Mouse (Mus musculus) kidney, adult 2 months (tissue): Measurements from ENCODE around the gene Hipk2. TPM values are rescaled to one million over a fixed set of nuclear protein-coding genes. Genes with fewer than 3 reads are reported as not detected.

ENCODE experiments used
- DNase-seq: peaks from one replicate; pipeline ENCODE4 v3.0.0; 2021
- H3K27ac ChIP-seq: fragments of 200-500 bp; 2 replicates; pipeline ENCODE4 v1.5.1; 2012; ENCODE audit warnings: low read depth, low read length, control low read depth, inconsistent platforms; ENCODE audit not compliant: insufficient read depth
- H3K27me3 ChIP-seq: fragments of 200-500 bp; replicated peaks from 2 replicates; pipeline ENCODE4 v1.6.1; 2012; ENCODE audit warnings: mild to moderate bottlenecking, moderate library complexity, low read length, inconsistent platforms; ENCODE audit not compliant: control insufficient read depth, insufficient read depth
- H3K36me3 ChIP-seq: fragments of 200-500 bp; 2 replicates; pipeline ENCODE4 v1.6.1; 2012; ENCODE audit warnings: mild to moderate bottlenecking, moderate library complexity, low read length, inconsistent platforms; ENCODE audit not compliant: control insufficient read depth, insufficient read depth
- H3K4me1 ChIP-seq: fragments of 200-500 bp; 2 replicates; pipeline ENCODE4 v1.6.1; 2011; ENCODE audit warnings: low read length; ENCODE audit not compliant: control insufficient read depth, insufficient read depth
- H3K4me3 ChIP-seq: fragments of 200-500 bp; 2 replicates; pipeline ENCODE4 v1.5.1; 2011; ENCODE audit warnings: mild to moderate bottlenecking, low read depth, low read length, control low read depth; ENCODE audit not compliant: insufficient read depth
- CTCF ChIP-seq: fragments of 200-500 bp; conservative IDR thresholded peaks from 2 replicates; pipeline ENCODE4 v1.5.1; 2011; ENCODE audit warnings: low read depth, mild to moderate bottlenecking, control low read depth, low read length, moderate library complexity, mixed read lengths; ENCODE audit not compliant: insufficient read depth, insufficient read length
- POLR2A ChIP-seq: fragments of 200-500 bp; IDR thresholded peaks from one replicate; pipeline ENCODE4 v1.6.1; 2011; ENCODE audit warnings: low read depth, low read length, control low read depth
- WGBS: fragments of 180-500 bp; shearing (Covaris S2); methylation state at CpG from one replicate; pipeline ENCODE4 v1.1.7; 2018; 5-methylcytosine and 5-hydroxymethylcytosine counted together
- polyA plus RNA-seq: library from polyadenylated mRNA; depleted of rRNA; stranded (reverse); fragments of >200 nt; gene quantifications from 2 replicates; pipeline ENCODE4 v1.2.3, GENCODE M21; 2012

Hipk2 gene
- polyA plus RNA-seq, 1 experiment = 46.4 TPM

DNA sequence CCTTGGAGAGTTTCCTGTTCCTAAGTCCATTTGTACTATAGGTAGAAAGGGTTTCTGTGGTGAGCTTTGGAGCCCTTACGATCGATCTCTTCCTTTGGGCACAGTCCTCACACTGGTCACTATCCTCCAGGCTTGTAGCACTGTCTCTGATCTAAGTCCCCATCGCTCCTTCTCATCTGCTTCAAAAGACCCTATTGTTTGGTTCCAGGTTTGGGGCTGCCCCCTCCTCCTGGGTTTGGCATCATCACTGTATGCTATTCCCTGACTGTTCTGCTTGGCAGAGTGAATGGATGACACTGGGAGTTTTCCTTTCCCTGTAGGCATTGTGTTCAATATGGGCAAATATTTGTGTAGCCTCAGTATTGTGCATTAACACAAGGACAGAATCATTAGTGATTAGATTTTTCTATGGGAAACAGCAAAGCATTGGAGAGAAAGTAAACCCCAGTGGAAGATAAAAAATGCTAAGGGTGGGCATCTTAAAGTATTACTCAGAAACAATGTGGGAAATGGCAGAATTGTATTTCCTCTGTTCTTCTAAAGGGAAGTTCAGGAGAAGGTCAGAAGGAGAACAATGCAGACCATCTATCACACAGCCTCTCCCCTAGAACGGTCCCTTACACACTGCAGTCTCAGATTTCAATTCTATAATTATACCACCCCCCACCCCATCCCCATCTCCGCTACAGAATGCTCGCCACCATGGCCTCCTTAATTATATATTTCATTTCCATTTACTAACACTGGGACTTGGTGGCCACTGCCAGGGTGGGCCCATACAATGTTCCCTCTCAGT is 114.9 kb downstream of the Hipk2 start:
- peak; percentile 59 for DNase-seq
- Histone ChIP-seq H3K27me3 (no peaks in the 10 kb centered on the region), H3K36me3 (no peaks in the 10 kb centered on the region), H3K4me1 (peaks cover 18% of the 10 kb centered on the region), H3K27ac (peak overlapping the region; percentile 54), H3K4me3 (no peak overlapping the region)
- no peak for TF ChIP-seq POLR2A
- no peak for TF ChIP-seq CTCF
- WGBS = 80% methylated on average over 6 of the region's 6 CpGs

DNA sequence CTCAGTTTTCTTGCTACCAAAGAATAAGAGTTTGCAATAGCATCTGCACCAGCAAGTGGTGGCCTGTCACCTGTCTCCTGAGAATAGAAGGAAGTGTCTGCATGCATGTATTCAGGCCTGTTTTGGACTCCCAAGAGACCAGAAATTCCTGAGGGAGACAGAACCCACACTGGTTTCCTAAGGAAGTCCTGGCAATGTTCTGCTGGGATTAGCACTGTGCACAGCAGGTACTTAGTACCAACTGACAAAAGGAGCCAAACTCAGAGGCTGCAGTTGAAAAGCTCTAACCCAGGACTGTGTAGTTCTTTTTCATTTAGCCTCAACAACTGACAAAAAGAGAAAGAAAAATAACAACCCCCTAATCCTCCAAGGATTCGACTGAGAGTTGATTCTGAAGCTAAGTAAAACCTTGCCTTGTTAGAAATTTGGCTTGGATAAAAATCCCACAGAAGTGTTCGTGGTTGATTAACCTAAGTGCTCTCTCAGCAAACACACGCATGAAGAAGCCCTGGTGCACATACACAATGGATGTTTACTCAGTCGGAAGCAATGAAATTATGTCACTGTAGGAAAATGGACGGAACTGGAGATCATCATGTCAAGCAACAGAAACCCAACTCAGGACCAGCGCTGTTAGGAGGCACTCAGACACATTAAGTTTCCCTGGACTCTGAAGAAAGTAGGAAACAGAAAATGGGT is 115.9 kb downstream of the Hipk2 start:
- no peak overlapping the region for H3K4me3 ChIP-seq
- TF ChIP-seq CTCF = no peak
- TF ChIP-seq POLR2A = no peak
- 38% methylated on average over 6 of the region's 6 CpGs for WGBS
- peaks cover 23% of the 10 kb centered on the region for H3K4me1 ChIP-seq
- H3K27me3 ChIP-seq = no peaks in the 10 kb centered on the region
- DNase-seq = peak; percentile 46
- peak overlapping the region; percentile 32 for H3K27ac ChIP-seq
- no peaks in the 10 kb centered on the region for H3K36me3 ChIP-seq

DNA sequence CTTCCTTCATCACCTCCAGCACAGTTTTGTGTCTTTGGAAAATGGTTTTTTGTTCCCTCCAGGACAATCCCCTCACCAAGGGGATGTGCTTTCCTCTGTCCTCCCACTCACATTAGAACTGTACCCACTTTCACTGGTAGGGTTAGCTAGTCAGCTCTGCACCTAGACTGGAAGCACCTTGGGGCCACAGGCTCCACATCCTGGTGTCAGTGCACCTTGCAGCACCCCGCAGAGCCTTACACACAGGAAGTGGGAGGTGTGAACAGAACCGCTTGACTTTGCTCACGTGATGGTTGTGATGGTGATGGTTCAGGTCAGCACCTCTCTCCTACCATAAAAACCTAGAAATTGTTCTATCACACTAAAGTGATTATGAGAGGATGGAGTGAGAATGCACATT is 116.8 kb downstream of the Hipk2 start:
- Histone ChIP-seq H3K36me3 (no peaks in the 10 kb centered on the region), H3K27me3 (no peaks in the 10 kb centered on the region), H3K4me3 (no peak overlapping the region), H3K4me1 (peaks cover 32% of the 10 kb centered on the region), H3K27ac (no peak overlapping the region)
- TF ChIP-seq POLR2A (no peak), CTCF (no peak)
- DNase-seq = no peak
- WGBS = 82% methylated on average over 3 of the region's 3 CpGs

DNA sequence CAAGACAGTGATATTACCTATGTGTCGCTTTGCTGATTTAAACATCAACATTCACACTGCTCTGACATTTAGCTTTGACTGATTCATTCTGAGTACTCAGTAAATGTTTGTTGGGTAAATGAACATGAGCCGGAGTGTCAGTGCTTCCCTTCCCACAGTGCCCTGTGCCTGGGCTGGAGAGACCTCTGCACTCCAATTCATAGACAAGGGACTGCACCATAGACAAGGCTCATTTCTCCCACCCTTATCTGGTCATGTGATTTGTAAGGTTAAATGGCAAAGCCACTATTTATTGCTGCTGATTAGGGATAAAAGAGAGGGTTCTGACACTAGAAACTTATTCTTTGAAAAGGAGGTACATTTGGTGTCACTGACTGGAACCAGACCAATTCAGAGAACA is 118.4 kb downstream of the Hipk2 start:
- no peaks in the 10 kb centered on the region for H3K27me3 ChIP-seq
- peaks cover 37% of the 10 kb centered on the region for H3K4me1 ChIP-seq
- DNase-seq = no peak
- TF ChIP-seq POLR2A = no peak
- TF ChIP-seq CTCF = no peak
- WGBS = 81% methylated on average over 2 of the region's 2 CpGs
- no peak overlapping the region for H3K27ac ChIP-seq
- H3K4me3 ChIP-seq = no peak overlapping the region
- H3K36me3 ChIP-seq = no peaks in the 10 kb centered on the region

DNA sequence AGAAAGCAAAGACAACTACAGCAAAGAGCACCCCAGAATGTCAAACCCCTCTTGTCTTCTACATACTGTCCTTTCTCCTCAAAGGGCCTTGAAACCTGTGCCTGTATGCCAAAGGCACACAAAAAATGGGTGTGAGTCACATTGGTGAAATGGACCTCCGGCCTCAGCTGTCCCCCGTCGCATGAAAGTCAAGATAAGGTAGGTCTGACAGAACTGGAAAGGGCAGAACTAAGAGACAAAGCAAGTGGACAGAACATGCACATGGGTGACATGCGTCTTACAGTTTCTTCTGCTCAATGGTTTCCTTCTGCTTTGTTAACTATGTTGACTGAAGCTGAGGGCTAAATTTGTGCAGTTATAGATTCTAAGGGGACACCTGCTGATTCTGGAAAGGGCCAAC is 119.0 kb downstream of the Hipk2 start:
- Histone ChIP-seq H3K36me3 (no peaks in the 10 kb centered on the region), H3K27ac (no peak overlapping the region), H3K4me3 (no peak overlapping the region), H3K27me3 (no peaks in the 10 kb centered on the region), H3K4me1 (peaks cover 37% of the 10 kb centered on the region)
- no peak for DNase-seq
- whole genome bisulfite sequencing = 92% methylated on average over 4 of the region's 4 CpGs
- no peak for TF ChIP-seq POLR2A
- TF ChIP-seq CTCF = no peak

DNA sequence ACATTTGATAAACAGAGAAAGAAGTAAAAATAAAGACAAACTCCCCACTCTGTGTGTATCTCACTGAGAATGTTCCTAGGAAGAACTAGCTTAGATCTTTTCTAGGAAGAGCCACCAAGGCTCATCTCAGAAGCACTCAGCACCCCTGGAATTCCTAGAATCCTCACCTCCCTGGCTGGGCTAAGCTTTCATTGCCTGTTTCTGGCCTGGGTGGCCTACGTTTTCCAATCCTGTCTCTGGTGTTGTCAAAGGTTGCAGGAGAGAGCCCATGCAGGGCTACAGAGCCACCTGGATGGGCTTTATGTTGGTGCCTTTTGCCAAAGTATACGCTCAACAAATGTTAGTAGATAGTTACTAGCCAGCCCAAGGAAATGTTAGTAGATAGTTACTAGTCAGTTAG is 120.0 kb downstream of the Hipk2 start:
- no peak for TF ChIP-seq CTCF
- TF ChIP-seq POLR2A = no peak
- no peaks in the 10 kb centered on the region for H3K36me3 ChIP-seq
- WGBS = 65% methylated on average over 2 of the region's 2 CpGs
- peak; percentile 66 for DNase-seq
- H3K27ac ChIP-seq = no peak overlapping the region
- no peak overlapping the region for H3K4me3 ChIP-seq
- no peaks in the 10 kb centered on the region for H3K27me3 ChIP-seq
- peaks cover 35% of the 10 kb centered on the region for H3K4me1 ChIP-seq

DNA sequence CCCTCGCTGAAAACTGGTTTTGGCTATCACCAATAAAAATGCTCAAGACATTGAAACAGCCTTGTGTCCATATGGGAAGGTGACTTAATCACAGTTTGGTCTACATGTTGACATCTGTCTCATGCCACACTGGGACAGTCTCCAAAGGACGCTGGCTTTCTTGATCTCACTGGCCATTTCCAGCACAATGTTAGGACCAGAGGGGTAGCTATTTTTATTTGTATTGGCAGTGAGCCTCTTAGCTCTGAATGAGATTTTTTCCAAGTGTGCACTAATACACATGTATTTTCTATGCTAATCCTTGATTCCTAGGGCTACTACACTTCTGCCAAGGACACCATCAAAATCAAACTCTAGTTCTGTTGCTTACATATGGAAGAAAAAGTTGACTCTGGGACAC is 120.8 kb downstream of the Hipk2 start:
- TF ChIP-seq CTCF (no peak), POLR2A (no peak)
- H3K4me3 ChIP-seq = no peak overlapping the region
- WGBS = 63% methylated on average over 2 of the region's 2 CpGs
- peak; percentile 50 for DNase-seq
- H3K27me3 ChIP-seq = no peaks in the 10 kb centered on the region
- H3K4me1 ChIP-seq = peaks cover 37% of the 10 kb centered on the region
- peak overlapping the region; percentile 32; the same call in 1 of the 2 replicates for H3K27ac ChIP-seq
- no peaks in the 10 kb centered on the region for H3K36me3 ChIP-seq
